Comparison of ENCODE assay signal across 8 mouse cellular contexts in genomic region chr13:56753192-56753951, GRCm38 (mm10). TPM values are rescaled to one million over a fixed set of nuclear protein-coding genes. Genes with fewer than 3 reads are reported as not detected.
DNase-seq lines count a peak whose midpoint lies in the region; ATAC-seq and TF ChIP-seq lines count a peak whose summit lies in the region.

Gm45623 (minus strand) TSS chr13:56753827.

- peaks cover 57% of the 10 kb centered on the region for H3K27me3 ChIP-seq in heart, embryonic 12.5 days (replicated peaks)
- H3K27me3 ChIP-seq in ES-Bruce4 (ENCODE audit: control insufficient read depth, insufficient read depth, low read length, poor library complexity, severe bottlenecking) = peaks cover 6% of the 10 kb centered on the region; the same call in 1 of the 2 replicates
- peaks cover 36% of the 10 kb centered on the region for H3K27me3 ChIP-seq in forebrain, embryonic 11.5 days (ENCODE audit: control insufficient read depth, insufficient read depth, low read length)
- peaks cover 56% of the 10 kb centered on the region for H3K27me3 ChIP-seq in limb, embryonic 15.5 days

- H3K9me3 ChIP-seq in heart, embryonic 12.5 days (replicated peaks) = no peaks in the 10 kb centered on the region
- H3K9me3 ChIP-seq in ES-Bruce4 (replicated peaks; ENCODE audit: control insufficient read depth, insufficient read depth, low read length, poor library complexity, severe bottlenecking) = no peaks in the 10 kb centered on the region
- H3K9me3 ChIP-seq in forebrain, embryonic 11.5 days (ENCODE audit: control insufficient read depth, low read length) = no peaks in the 10 kb centered on the region
- no peaks in the 10 kb centered on the region for H3K9me3 ChIP-seq in limb, embryonic 15.5 days

- peak within 1 kb of the TSS; percentile 72 for H3K9ac ChIP-seq in heart, embryonic 12.5 days
- peak within 1 kb of the TSS; percentile 49 for H3K9ac ChIP-seq in ES-Bruce4 (ENCODE audit: low read depth, poor library complexity, severe bottlenecking)
- H3K9ac ChIP-seq in forebrain, embryonic 11.5 days (ENCODE audit: low read length) = peak within 1 kb of the TSS; percentile 21
- peak within 1 kb of the TSS; percentile 40; the same call in 1 of the 2 replicates for H3K9ac ChIP-seq in limb, embryonic 15.5 days

- H3K4me1 ChIP-seq in heart, embryonic 12.5 days (replicated peaks) = peaks cover 33% of the 10 kb centered on the region
- H3K4me1 ChIP-seq in ES-Bruce4 (ENCODE audit: control insufficient read depth, insufficient read depth, low read length) = no peaks in the 10 kb centered on the region
- H3K4me1 ChIP-seq in forebrain, embryonic 11.5 days (replicated peaks; ENCODE audit: control insufficient read depth, insufficient read depth, low read length) = peaks cover 12% of the 10 kb centered on the region
- peaks cover 21% of the 10 kb centered on the region for H3K4me1 ChIP-seq in limb, embryonic 15.5 days

- WGBS in heart, embryonic 12.5 days = under 1% methylated on average over 71 of the region's 71 CpGs
- WGBS in forebrain, embryonic 11.5 days = under 1% methylated on average over 71 of the region's 71 CpGs
- under 1% methylated on average over 70 of the region's 71 CpGs for WGBS in limb, embryonic 15.5 days

- TF ChIP-seq EP300 in ES-Bruce4 (IDR thresholded peaks at IDR 0.05; ENCODE audit: insufficient read depth, low read depth, low read length) = no peak

- DNase-seq in heart, postnatal 4 days = no peak
- peak; percentile 65 for DNase-seq in forebrain, embryonic 11.5 days (ENCODE audit: low spot score)
- peak; percentile 43 to 55 for DNase-seq in thymus, postnatal 36 days
- no peak for DNase-seq in spleen, postnatal 4 days (ENCODE audit: low spot score in 2 of 2)
- no peak for DNase-seq in urinary bladder, postnatal 36 days (ENCODE audit: low spot score in 2 of 2)

- TF ChIP-seq CTCF in ES-Bruce4 (IDR thresholded peaks at IDR 0.05; ENCODE audit: low read depth, low read length) = no peak

- H3K36me3 ChIP-seq in heart, embryonic 12.5 days = no peaks in the 10 kb centered on the region
- no peaks in the 10 kb centered on the region for H3K36me3 ChIP-seq in ES-Bruce4 (ENCODE audit: control insufficient read depth, insufficient read depth, low read length, poor library complexity, severe bottlenecking)
- H3K36me3 ChIP-seq in forebrain, embryonic 11.5 days (ENCODE audit: control insufficient read depth, insufficient read depth, low read length) = no peaks in the 10 kb centered on the region
- no peaks in the 10 kb centered on the region for H3K36me3 ChIP-seq in limb, embryonic 15.5 days

- no peak for TF ChIP-seq POLR2A in ES-Bruce4 (IDR thresholded peaks at IDR 0.05; ENCODE audit: insufficient read depth, low read length)

- peak within 1 kb of the TSS; percentile 55 for H3K4me3 ChIP-seq in heart, embryonic 12.5 days
- peak within 1 kb of the TSS; percentile 81 for H3K4me3 ChIP-seq in ES-Bruce4 (ENCODE audit: low read depth, low read length)
- peak within 1 kb of the TSS; percentile 42 for H3K4me3 ChIP-seq in forebrain, embryonic 11.5 days (ENCODE audit: low read depth, low read length)
- H3K4me3 ChIP-seq in limb, embryonic 15.5 days = peak within 1 kb of the TSS; percentile 47

- no peak for ATAC-seq in heart, embryonic 12.5 days (ENCODE audit: insufficient number of reproducible peaks, low FRiP score)
- no peak for ATAC-seq in forebrain, embryonic 11.5 days (replicated peaks; ENCODE audit: low FRiP score)
- no peak for ATAC-seq in limb, embryonic 15.5 days (ENCODE audit: insufficient number of reproducible peaks, low FRiP score, low TSS enrichment, low read depth)

- peak within 1 kb of the TSS; percentile 97 for H3K4me2 ChIP-seq in heart, embryonic 12.5 days
- peak within 1 kb of the TSS; percentile 84 for H3K4me2 ChIP-seq in forebrain, embryonic 11.5 days (ENCODE audit: low read depth, low read length, severe bottlenecking)
- H3K4me2 ChIP-seq in limb, embryonic 15.5 days = peak within 1 kb of the TSS; percentile 94

- no peak within 1 kb of the TSS for H3K27ac ChIP-seq in heart, embryonic 12.5 days (ENCODE audit: poor library complexity, severe bottlenecking)
- H3K27ac ChIP-seq in ES-Bruce4 (ENCODE audit: insufficient read depth, low read length) = no peak within 1 kb of the TSS
- H3K27ac ChIP-seq in forebrain, embryonic 11.5 days (ENCODE audit: low read depth, low read length) = no peak within 1 kb of the TSS
- no peak within 1 kb of the TSS for H3K27ac ChIP-seq in limb, embryonic 15.5 days

RNA-seq across cellular contexts. Expression of gene Gm45623, which starts in this region (rescaled TPM):
- polyA plus RNA-seq in heart, embryonic 12.5 days (2016; fragmentation: Nextera tagmentation; extraction: Ambion mirVana) = 0.27 and 0.63 TPM in 2 replicates
- under 1 TPM in 1 of 2 experiments, not detected in 1; 0.19 TPM for total RNA-seq in heart, postnatal 4 days (2021)
- polyA plus RNA-seq in ES-Bruce4 (2011; ENCODE audit: insufficient read depth, insufficient read length, low read depth, missing spikeins) = not detected in 2 replicates
- not detected in 2 replicates for polyA plus RNA-seq in forebrain, embryonic 11.5 days (2014; fragmentation: Nextera tagmentation; extraction: Ambion mirVana)
- polyA plus RNA-seq in limb, embryonic 15.5 days (2015; fragmentation: Nextera tagmentation; extraction: Ambion mirVana) = 0.62 and 0.79 TPM in 2 replicates

Comparison
In these comparisons a context has a peak if more than half of its experiments do, and no peak if none do; other contexts are left out.
1. Peak in DNase-seq, H3K4me3 ChIP-seq, H3K9ac ChIP-seq and H3K4me2 ChIP-seq in forebrain, embryonic 11.5 days; RNA of the gene not detected or under 1 TPM.
2. H3K9ac ChIP-seq: peak in every context shown above with its lines; median percentile 72 in heart, embryonic 12.5 days; 49 in ES-Bruce4; 40 in limb, embryonic 15.5 days; 21 in forebrain, embryonic 11.5 days.
3. DNase-seq: peak in thymus, postnatal 36 days (2 of 2); none in heart, postnatal 4 days (single experiment), spleen, postnatal 4 days (0 of 2) and urinary bladder, postnatal 36 days (0 of 2).
4. Peak in every context shown above with its lines, with median percentiles within 50 percentile points of each other: H3K4me2 ChIP-seq and H3K4me3 ChIP-seq.